Mouse (Mus musculus): ENCODE results near the gene Ppp1r26. TPM values are rescaled to one million over a fixed set of nuclear protein-coding genes. Genes with fewer than 3 reads are reported as not detected.

Ppp1r26 gene
- total and polyA plus RNA-seq, 3 experiments = 3.1 to 5.0 (median 3.4) TPM

- H3K79me2 ChIP-seq (replicated peaks; ENCODE audit: control insufficient read depth, insufficient read depth, low read length) = no peaks in the 10 kb centered on the region
- peak overlapping the region; percentile 69 for H3K9ac ChIP-seq (ENCODE audit: low read depth, low read length)
- H3K4me3 ChIP-seq = peak overlapping the region; percentile 57
- no peak overlapping the region for H3K27ac ChIP-seq
- no peaks in the 10 kb centered on the region; the same call in 1 of the 2 replicates for H3K4me1 ChIP-seq (ENCODE audit: control insufficient read depth, insufficient read depth, low read length)
- no peak for DNase-seq
- TF ChIP-seq CTCF (IDR thresholded peaks at IDR 0.05) = no peak
- no peak for TF ChIP-seq POLR2A (IDR thresholded peaks at IDR 0.05; ENCODE audit: insufficient read depth, low read depth, low read length)
- TF ChIP-seq EP300 (IDR thresholded peaks at IDR 0.05; ENCODE audit: insufficient read depth, low read depth, low read length) = no peak
- H3K27me3 ChIP-seq (ENCODE audit: control insufficient read depth, insufficient read depth, low read length) = peaks cover 2% of the 10 kb centered on the region
- intact Hi-C loops (cut with DNase I) = no loop called here
- H3K36me3 ChIP-seq (ENCODE audit: control insufficient read depth, insufficient read depth, low read length) = no peaks in the 10 kb centered on the region
- WGBS = 9% methylated on average over 5 of the region's 5 CpGs
Observed at GRCm38 (mm10) chr2:28446181-28446514, 452 bp upstream of the Ppp1r26 start.

- Histone ChIP-seq H3K9ac (ENCODE audit: low read depth, low read length) (peak overlapping the region; percentile 69), H3K36me3 (ENCODE audit: control insufficient read depth, insufficient read depth, low read length) (no peaks in the 10 kb centered on the region), H3K4me1 (ENCODE audit: control insufficient read depth, insufficient read depth, low read length) (no peaks in the 10 kb centered on the region; the same call in 1 of the 2 replicates), H3K79me2 (replicated peaks; ENCODE audit: control insufficient read depth, insufficient read depth, low read length) (no peaks in the 10 kb centered on the region), H3K27ac (no peak overlapping the region), H3K4me3 (peak overlapping the region; percentile 57), H3K27me3 (ENCODE audit: control insufficient read depth, insufficient read depth, low read length) (peaks cover 2% of the 10 kb centered on the region)
- intact Hi-C loops (cut with DNase I) = no loop called here
- 13% methylated on average over 11 of the region's 11 CpGs for WGBS
- TF ChIP-seq POLR2A (IDR thresholded peaks at IDR 0.05; ENCODE audit: insufficient read depth, low read depth, low read length) (no peak), EP300 (IDR thresholded peaks at IDR 0.05; ENCODE audit: insufficient read depth, low read depth, low read length) (no peak)
- no peak for DNase-seq
Observed at GRCm38 (mm10) chr2:28447315-28447670, 693 bp downstream of the Ppp1r26 start.

DNA sequence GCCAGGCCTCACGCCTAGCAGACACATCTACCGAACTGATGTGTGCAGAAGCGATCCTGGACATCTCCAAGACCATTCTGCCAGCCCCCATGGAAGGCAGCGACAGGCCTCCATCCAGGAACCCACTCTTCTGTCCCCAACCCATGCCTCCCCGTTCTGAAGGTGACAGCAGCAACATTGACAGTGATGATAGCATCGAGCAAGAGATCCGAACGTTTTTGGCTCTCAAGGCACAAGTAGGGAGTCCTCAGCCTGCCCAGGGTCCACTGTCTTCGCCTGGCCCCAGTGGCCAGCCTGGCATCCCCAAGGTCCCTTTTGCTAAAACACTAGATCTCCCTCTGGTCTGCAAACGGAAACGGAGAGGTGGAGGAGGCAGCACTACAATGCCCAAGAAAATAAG lies 5.1 kb downstream of the Ppp1r26 start:
- intact Hi-C loops (cut with DNase I) = no loop called here
- Histone ChIP-seq H3K9ac (ENCODE audit: low read depth, low read length) (no peak overlapping the region), H3K4me3 (no peak overlapping the region), H3K4me1 (ENCODE audit: control insufficient read depth, insufficient read depth, low read length) (no peaks in the 10 kb centered on the region), H3K27ac (no peak overlapping the region), H3K79me2 (replicated peaks; ENCODE audit: control insufficient read depth, insufficient read depth, low read length) (no peaks in the 10 kb centered on the region), H3K36me3 (ENCODE audit: control insufficient read depth, insufficient read depth, low read length) (no peaks in the 10 kb centered on the region), H3K27me3 (ENCODE audit: control insufficient read depth, insufficient read depth, low read length) (no peaks in the 10 kb centered on the region; the same call in 1 of the 2 replicates)
- DNase-seq = no peak
- 79% methylated on average over 11 of the region's 11 CpGs for WGBS
- TF ChIP-seq CTCF (IDR thresholded peaks at IDR 0.05) = no peak
- no peak for TF ChIP-seq POLR2A (IDR thresholded peaks at IDR 0.05; ENCODE audit: insufficient read depth, low read depth, low read length)
- TF ChIP-seq EP300 (IDR thresholded peaks at IDR 0.05; ENCODE audit: insufficient read depth, low read depth, low read length) = no peak

DNA sequence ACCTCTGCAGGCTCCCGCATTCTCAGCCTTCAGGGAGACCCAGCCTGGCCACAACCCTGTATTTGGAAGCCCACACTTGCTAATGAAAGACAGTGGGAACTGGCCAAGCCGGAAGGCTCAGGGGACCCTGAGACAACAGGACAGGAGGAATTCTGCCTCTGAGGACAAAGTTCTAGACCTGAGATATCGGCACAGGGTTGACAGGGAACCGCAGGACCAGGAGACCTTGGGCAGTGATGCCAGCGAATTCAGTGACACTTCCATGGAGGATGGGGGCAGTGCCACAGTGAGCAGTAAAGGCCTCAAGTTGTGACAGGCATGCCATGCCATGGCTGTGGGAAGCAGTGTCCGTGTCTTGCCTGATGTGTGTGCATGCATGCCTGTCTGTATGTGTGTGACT lies 6.9 kb downstream of the Ppp1r26 start:
- Histone ChIP-seq H3K4me3 (no peak overlapping the region), H3K36me3 (ENCODE audit: control insufficient read depth, insufficient read depth, low read length) (no peaks in the 10 kb centered on the region), H3K9ac (ENCODE audit: low read depth, low read length) (no peak overlapping the region), H3K27me3 (ENCODE audit: control insufficient read depth, insufficient read depth, low read length) (no peaks in the 10 kb centered on the region), H3K27ac (no peak overlapping the region), H3K79me2 (replicated peaks; ENCODE audit: control insufficient read depth, insufficient read depth, low read length) (no peaks in the 10 kb centered on the region), H3K4me1 (ENCODE audit: control insufficient read depth, insufficient read depth, low read length) (no peaks in the 10 kb centered on the region)
- intact Hi-C loops (cut with DNase I) = no loop called here
- 81% methylated on average over 6 of the region's 6 CpGs for WGBS
- no peak for DNase-seq
- TF ChIP-seq CTCF (IDR thresholded peaks at IDR 0.05) (no peak), EP300 (IDR thresholded peaks at IDR 0.05; ENCODE audit: insufficient read depth, low read depth, low read length) (no peak), POLR2A (IDR thresholded peaks at IDR 0.05; ENCODE audit: insufficient read depth, low read depth, low read length) (no peak)

- TF ChIP-seq POLR2A (IDR thresholded peaks at IDR 0.05; ENCODE audit: insufficient read depth, low read depth, low read length) (no peak), EP300 (IDR thresholded peaks at IDR 0.05; ENCODE audit: insufficient read depth, low read depth, low read length) (no peak), CTCF (IDR thresholded peaks at IDR 0.05) (no peak)
- intact Hi-C loops (cut with DNase I) = no loop called here
- Histone ChIP-seq H3K36me3 (ENCODE audit: control insufficient read depth, insufficient read depth, low read length) (no peaks in the 10 kb centered on the region), H3K27ac (no peak overlapping the region), H3K79me2 (replicated peaks; ENCODE audit: control insufficient read depth, insufficient read depth, low read length) (no peaks in the 10 kb centered on the region), H3K4me1 (ENCODE audit: control insufficient read depth, insufficient read depth, low read length) (no peaks in the 10 kb centered on the region), H3K27me3 (ENCODE audit: control insufficient read depth, insufficient read depth, low read length) (no peaks in the 10 kb centered on the region), H3K4me3 (no peak overlapping the region), H3K9ac (ENCODE audit: low read depth, low read length) (no peak overlapping the region)
- WGBS = 76% methylated on average over 1 of the region's 1 CpGs
- no peak for DNase-seq
Observed at GRCm38 (mm10) chr2:28456616-28457015, 10.0 kb downstream of the Ppp1r26 start.

- Histone ChIP-seq H3K4me1 (ENCODE audit: control insufficient read depth, insufficient read depth, low read length) (peaks cover 5% of the 10 kb centered on the region), H3K9ac (ENCODE audit: low read depth, low read length) (no peak overlapping the region), H3K27me3 (ENCODE audit: control insufficient read depth, insufficient read depth, low read length) (no peaks in the 10 kb centered on the region), H3K36me3 (ENCODE audit: control insufficient read depth, insufficient read depth, low read length) (no peaks in the 10 kb centered on the region), H3K79me2 (replicated peaks; ENCODE audit: control insufficient read depth, insufficient read depth, low read length) (no peaks in the 10 kb centered on the region), H3K4me3 (no peak overlapping the region), H3K27ac (no peak overlapping the region)
- DNase-seq = peak; percentile 35 to 66
- intact Hi-C loops (cut with DNase I) = no loop called here
- TF ChIP-seq CTCF (IDR thresholded peaks at IDR 0.05) (peak; percentile 84), POLR2A (IDR thresholded peaks at IDR 0.05; ENCODE audit: insufficient read depth, low read depth, low read length) (no peak)
- 39% methylated on average over 3 of the region's 3 CpGs for WGBS
Observed at GRCm38 (mm10) chr2:28463919-28464318, 17.3 kb downstream of the Ppp1r26 start.

Data from heart, adult 2 months (tissue).